Mouse (Mus musculus) liver, adult 2 months (tissue): ENCODE measurements around the gene Olfr202. TPM values are rescaled to one million over a fixed set of nuclear protein-coding genes. Genes with fewer than 3 reads are reported as not detected.
"Not testable (repeated sequence)": the region's sequence is repeated elsewhere in the genome, so short reads cannot be mapped to it uniquely, and the experiment has no call there.

Experiments used
- DNase-seq: peaks from one replicate; pipeline ENCODE4 v3.0.0-alpha.2; 2011; ENCODE audit warnings: low read depth, low spot score; ENCODE audit errors: extremely low read depth
- H3K27ac ChIP-seq: fragments of 200-500 bp; replicated peaks from 2 replicates; pipeline ENCODE4 v1.5.1; 2012; ENCODE audit warnings: low read depth, mild to moderate bottlenecking, control low read depth, inconsistent platforms, low read length; ENCODE audit not compliant: insufficient read depth
- H3K27me3 ChIP-seq: fragments of 200-500 bp; 2 replicates; pipeline ENCODE4 v1.6.1; 2012; ENCODE audit warnings: mild to moderate bottlenecking, moderate library complexity, low read length, inconsistent platforms; ENCODE audit not compliant: control insufficient read depth, insufficient read depth
- H3K36me3 ChIP-seq: fragments of 200-500 bp; 2 replicates; pipeline ENCODE4 v1.6.1; 2012; ENCODE audit warnings: low read length, inconsistent platforms; ENCODE audit not compliant: control insufficient read depth, insufficient read depth
- H3K4me1 ChIP-seq: fragments of 200-500 bp; 2 replicates; pipeline ENCODE4 v1.6.1; 2011; ENCODE audit warnings: low read length; ENCODE audit not compliant: control insufficient read depth, insufficient read depth
- H3K4me3 ChIP-seq: fragments of 200-500 bp; 2 replicates; pipeline ENCODE4 v1.5.1; 2011; ENCODE audit warnings: low read depth, mild to moderate bottlenecking, control low read depth, low read length, moderate library complexity; ENCODE audit not compliant: insufficient read depth
- H3K79me2 ChIP-seq: fragments of 200-500 bp; 2 replicates; pipeline ENCODE4 v1.6.1; 2012; ENCODE audit warnings: inconsistent platforms, mild to moderate bottlenecking, low read length, moderate library complexity; ENCODE audit not compliant: control insufficient read depth, insufficient read depth
- H3K9ac ChIP-seq: fragments of 200-500 bp; 2 replicates; pipeline ENCODE4 v1.6.1; 2012; ENCODE audit warnings: low read depth, mild to moderate bottlenecking, control low read depth, inconsistent platforms, low read length
- CTCF ChIP-seq: fragments of 200-500 bp; IDR thresholded peaks from 2 replicates; pipeline ENCODE4 v1.5.1; 2011; ENCODE audit warnings: low read depth, low read length, control low read depth
- POLR2A ChIP-seq: fragments of 200-500 bp; IDR thresholded peaks from 2 replicates; pipeline ENCODE4 v1.6.1; 2011; ENCODE audit warnings: low read length, control low read depth; ENCODE audit not compliant: insufficient read depth; ENCODE audit errors: extremely low read depth
- WGBS: fragments of 180-500 bp; shearing (Covaris S2); methylation state at CpG from one replicate; pipeline ENCODE4 v1.1.7; 2018; 5-methylcytosine and 5-hydroxymethylcytosine counted together
- polyA plus RNA-seq: library from polyadenylated mRNA; depleted of rRNA; stranded (reverse); fragments of >200 nt; gene quantifications from 2 replicates; pipeline ENCODE4 v1.2.3, GENCODE M21; 2012; rRNA removed
- total RNA-seq: library from RNA; depleted of rRNA; stranded (reverse); fragments of >200 nt; gene quantifications from 2 replicates; pipeline ENCODE4 v1.2.3, GENCODE M21; 2014; rRNA removed

Olfr202 gene
- total and polyA plus RNA-seq, 2 experiments, result not detected

GRCm38 (mm10) chr16:59283476-59283875 lies 3.1 kb downstream of the Olfr202 start:
- 73% methylated on average over 1 of the region's 1 CpGs for WGBS
- no peak for DNase-seq
- no peak overlapping the region for H3K4me3 ChIP-seq
- H3K79me2 ChIP-seq, result no peaks in the 10 kb centered on the region
- H3K27me3 ChIP-seq, result no peaks in the 10 kb centered on the region
- TF ChIP-seq CTCF (no peak), POLR2A (no peak)
- no peaks in the 10 kb centered on the region for H3K36me3 ChIP-seq
- H3K4me1 ChIP-seq, result no peaks in the 10 kb centered on the region
- H3K9ac ChIP-seq, result no peak overlapping the region
- no peak overlapping the region for H3K27ac ChIP-seq

GRCm38 (mm10) chr16:59280542-59280941 lies 6.1 kb downstream of the Olfr202 start:
- no peak for DNase-seq
- H3K4me1 ChIP-seq, result no peaks in the 10 kb centered on the region
- H3K79me2 ChIP-seq, result no peaks in the 10 kb centered on the region
- 63% methylated on average over 3 of the region's 3 CpGs for WGBS
- no peaks in the 10 kb centered on the region for H3K36me3 ChIP-seq
- H3K27me3 ChIP-seq, result no peaks in the 10 kb centered on the region
- H3K4me3 ChIP-seq, result no peak overlapping the region
- no peak overlapping the region for H3K9ac ChIP-seq
- no peak overlapping the region for H3K27ac ChIP-seq
- no peak for TF ChIP-seq POLR2A
- TF ChIP-seq CTCF, result no peak

GRCm38 (mm10) chr16:59272532-59272931 lies 14.1 kb downstream of the Olfr202 start, which contains the start of gene Olfr201:
TSS of gene Olfr201 (minus strand) at chr16:59272632.
- not testable (repeated sequence) for H3K9ac ChIP-seq, H3K27ac ChIP-seq, H3K36me3 ChIP-seq, H3K4me1 ChIP-seq, H3K27me3 ChIP-seq, DNase-seq, H3K4me3 ChIP-seq, H3K79me2 ChIP-seq
- 72% methylated on average over 4 of the region's 4 CpGs for WGBS

- 63% methylated on average over 4 of the region's 4 CpGs for WGBS
- H3K4me3 ChIP-seq, H3K27me3 ChIP-seq, H3K9ac ChIP-seq, H3K36me3 ChIP-seq, DNase-seq, H3K27ac ChIP-seq, H3K79me2 ChIP-seq, H3K4me1 ChIP-seq: not testable (repeated sequence)
Measured at GRCm38 (mm10) chr16:59269097-59269496, 17.5 kb downstream of the Olfr202 start.

- 79% methylated on average over 17 of the region's 17 CpGs for WGBS
- H3K36me3 ChIP-seq, result no peaks in the 10 kb centered on the region
- no peak for TF ChIP-seq CTCF
- TF ChIP-seq POLR2A, result no peak
- DNase-seq, result no peak
- H3K79me2 ChIP-seq, result no peaks in the 10 kb centered on the region
- no peak overlapping the region for H3K27ac ChIP-seq
- H3K4me1 ChIP-seq, result no peaks in the 10 kb centered on the region
- H3K4me3 ChIP-seq, result no peak overlapping the region
- H3K9ac ChIP-seq, result no peak overlapping the region
- no peaks in the 10 kb centered on the region for H3K27me3 ChIP-seq
Measured at GRCm38 (mm10) chr16:59249684-59250083, 36.9 kb downstream of the Olfr202 start.

Other genes starting within 250 kb of the Olfr202 start
- gene Olfr187, start 247.0 kb downstream of the Olfr202 start, total RNA-seq, result not detected in 2 replicates
- not detected in 2 replicates for gene Olfr187, start 247.0 kb downstream of the Olfr202 start, polyA plus RNA-seq
- not detected in 2 replicates for gene Olfr190, start 208.8 kb downstream of the Olfr202 start, total RNA-seq
- gene Olfr190, start 208.8 kb downstream of the Olfr202 start, polyA plus RNA-seq, result not detected in 2 replicates
- gene Olfr191, start 197.0 kb downstream of the Olfr202 start, total RNA-seq, result not detected in 2 replicates
- gene Olfr191, start 197.0 kb downstream of the Olfr202 start, polyA plus RNA-seq, result not detected in 2 replicates
- gene Olfr193, start 174.9 kb downstream of the Olfr202 start, total RNA-seq, result not detected in 2 replicates
- gene Olfr193, start 174.9 kb downstream of the Olfr202 start, polyA plus RNA-seq, result not detected in 2 replicates
- gene Olfr194, start 165.7 kb downstream of the Olfr202 start, total RNA-seq, result not detected in 2 replicates
- not detected in 2 replicates for gene Olfr194, start 165.7 kb downstream of the Olfr202 start, polyA plus RNA-seq
- not detected in 2 replicates for gene Olfr195, start 139.7 kb downstream of the Olfr202 start, total RNA-seq
- not detected in 2 replicates for gene Olfr195, start 139.7 kb downstream of the Olfr202 start, polyA plus RNA-seq
- not detected in 2 replicates for gene Olfr196, start 116.3 kb downstream of the Olfr202 start, total RNA-seq
- gene Olfr196, start 116.3 kb downstream of the Olfr202 start, polyA plus RNA-seq, result not detected in 2 replicates
- gene Olfr198, start 83.3 kb downstream of the Olfr202 start, total RNA-seq, result not detected in 2 replicates
- gene Olfr198, start 83.3 kb downstream of the Olfr202 start, polyA plus RNA-seq, result not detected in 2 replicates
- gene Olfr199, start 67.0 kb downstream of the Olfr202 start, total RNA-seq, result not detected in 2 replicates
- not detected in 2 replicates for gene Olfr199, start 67.0 kb downstream of the Olfr202 start, polyA plus RNA-seq
- gene Olfr201, start 14.2 kb downstream of the Olfr202 start, total RNA-seq, result not detected in 2 replicates
- not detected in 2 replicates for gene Olfr201, start 14.2 kb downstream of the Olfr202 start, polyA plus RNA-seq
- gene Olfr203, start 12.1 kb upstream of the Olfr202 start, total RNA-seq, result not detected in 2 replicates
- gene Olfr203, start 12.1 kb upstream of the Olfr202 start, polyA plus RNA-seq, result not detected in 2 replicates
- gene Olfr204, start 31.5 kb upstream of the Olfr202 start, total RNA-seq, result not detected in 2 replicates
- gene Olfr204, start 31.5 kb upstream of the Olfr202 start, polyA plus RNA-seq, result not detected in 2 replicates
- not detected in 2 replicates for gene Olfr205, start 44.3 kb upstream of the Olfr202 start, total RNA-seq
- not detected in 2 replicates for gene Olfr205, start 44.3 kb upstream of the Olfr202 start, polyA plus RNA-seq
- gene Olfr206, start 62.5 kb upstream of the Olfr202 start, total RNA-seq, result not detected in 2 replicates
- not detected in 2 replicates for gene Olfr206, start 62.5 kb upstream of the Olfr202 start, polyA plus RNA-seq
- not detected in 2 replicates for gene Olfr209, start 77.2 kb upstream of the Olfr202 start, total RNA-seq
- not detected in 2 replicates for gene Olfr209, start 77.2 kb upstream of the Olfr202 start, polyA plus RNA-seq
- not detected in 2 replicates for gene Gabrr3, start 120.5 kb upstream of the Olfr202 start, total RNA-seq
- not detected in 2 replicates for gene Gabrr3, start 120.5 kb upstream of the Olfr202 start, polyA plus RNA-seq
- gene Riox2, start 185.0 kb upstream of the Olfr202 start, total RNA-seq, result 11.8 and 14.2 TPM in 2 replicates
- 4.4 and 5.1 TPM in 2 replicates for gene Riox2, start 185.0 kb upstream of the Olfr202 start, polyA plus RNA-seq